Mouse (Mus musculus) bone marrow macrophage, adult 2 months (primary cell): ENCODE data around the gene Fndc8.

Source experiments
- CTCF ChIP-seq: IDR thresholded peaks from 2 replicates; pipeline ENCODE4 v1.5.1; 2012; ENCODE audit warnings: low read depth, mild to moderate bottlenecking, low read length, moderate library complexity
- POLR2A ChIP-seq: IDR thresholded peaks from 2 replicates; pipeline ENCODE4 v1.6.1; 2012; ENCODE audit warnings: mild to moderate bottlenecking, low read depth, low read length, borderline replicate concordance

- TF ChIP-seq POLR2A (no peak), CTCF (no peak)
Observed at GRCm38 (mm10) chr11:82855327-82855973, 36.5 kb upstream of the Fndc8 start.
